Mouse (Mus musculus): ENCODE measurements around the gene Vtn. TPM values are rescaled to one million over a fixed set of nuclear protein-coding genes. Genes with fewer than 3 reads are reported as not detected.

Gene Vtn
- polyA plus RNA-seq, 1 experiment from 2014 or later: 9.9 TPM

DNA sequence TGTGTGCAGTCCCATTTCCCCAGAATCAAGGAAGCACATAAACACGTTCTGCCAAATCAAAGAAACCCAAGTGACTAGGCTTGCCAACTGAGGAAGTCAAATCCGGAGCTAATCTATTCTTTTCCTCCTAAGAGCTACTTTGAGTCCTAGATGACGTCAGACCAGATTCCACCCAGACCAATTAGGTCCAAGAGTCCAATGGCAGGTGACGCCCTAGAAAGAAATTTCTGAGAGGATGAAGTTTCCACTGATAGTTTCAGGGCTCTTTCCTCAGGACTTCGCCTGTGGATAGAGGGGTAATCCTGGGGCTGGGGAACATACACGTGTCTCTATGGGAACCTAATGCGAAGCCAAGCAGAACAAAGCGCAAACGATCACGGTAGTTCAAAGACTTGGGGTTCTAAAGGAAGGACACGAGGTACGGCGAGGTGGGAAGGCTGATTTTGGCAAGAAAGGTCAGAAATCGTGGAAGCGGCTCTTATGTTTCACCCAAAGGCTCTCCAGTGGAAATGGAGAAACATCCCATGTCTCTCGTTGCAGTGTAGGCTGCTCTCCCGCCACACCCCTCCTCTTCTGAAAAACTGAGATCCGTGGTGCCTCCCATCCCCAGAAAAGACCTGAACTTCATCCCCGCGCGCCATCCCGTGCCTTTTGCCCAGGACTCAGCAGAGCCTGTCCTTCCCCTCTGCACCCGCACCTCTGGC lies 36.6 kb downstream of the Vtn start:
- no peaks in the 10 kb centered on the region for H3K27me3 ChIP-seq (replicated peaks; ENCODE audit: control insufficient read depth, insufficient read depth, low read length)
- H3K36me3 ChIP-seq (ENCODE audit: control insufficient read depth, insufficient read depth, low read length): peaks cover 35% of the 10 kb centered on the region
- H3K4me1 ChIP-seq (ENCODE audit: control insufficient read depth, insufficient read depth, low read length): peaks cover 16% of the 10 kb centered on the region
- H3K27ac ChIP-seq (replicated peaks; ENCODE audit: low read depth, low read length): peak overlapping the region; percentile 95
- peak overlapping the region; percentile 83 for H3K9ac ChIP-seq (ENCODE audit: low read depth, low read length)
- peak overlapping the region; percentile 75 for H3K4me2 ChIP-seq (ENCODE audit: low read depth, low read length)
- DNase-seq (ENCODE audit: low spot score) (peak; percentile 88), ATAC-seq (ENCODE audit: low read depth) (peak; percentile 61)
- WGBS: under 1% methylated on average over 22 of the region's 23 CpGs
- no peaks in the 10 kb centered on the region for H3K9me3 ChIP-seq (ENCODE audit: control insufficient read depth, low read length)
- peak overlapping the region; percentile 73 for H3K4me3 ChIP-seq (ENCODE audit: low read depth, low read length)

DNA sequence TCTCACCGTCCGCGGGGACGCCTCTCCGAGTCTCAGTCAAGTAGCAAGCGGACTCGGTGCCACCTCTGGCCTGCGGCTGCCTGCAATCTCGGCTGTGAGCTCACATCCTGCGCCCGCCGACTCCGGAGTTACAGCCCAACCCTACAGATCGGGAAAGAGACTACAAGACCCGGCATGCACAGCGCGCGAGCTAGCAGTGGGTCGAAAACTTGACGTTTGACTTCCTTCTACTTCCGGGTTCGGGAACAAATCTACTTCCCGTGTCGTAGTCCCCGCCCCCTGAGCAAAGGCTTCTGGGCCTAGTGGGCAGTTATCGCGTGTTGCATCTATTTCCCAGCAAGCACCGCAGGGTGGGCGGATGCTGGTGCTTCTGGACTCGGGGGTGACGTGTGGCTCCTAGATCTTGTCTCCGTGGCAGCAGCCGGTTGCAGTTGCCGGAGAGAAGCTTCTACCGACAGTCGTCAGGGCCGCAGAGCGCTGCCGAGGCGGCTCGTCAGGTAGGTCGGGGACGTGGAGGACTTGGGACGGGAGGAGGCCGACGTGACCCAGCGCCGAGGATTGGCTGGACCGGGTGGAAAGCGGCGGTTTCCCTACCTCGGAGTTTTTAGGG lies 37.3 kb downstream of the Vtn start, which contains the start of the genes Tnfaip1 and Ift20:
Gene Tnfaip1, minus strand, starts transcription at position 253 of the 610 bp plus-strand sequence.
Gene Ift20, plus strand, starts transcription at position 282 of the 610 bp plus-strand sequence.
- Histone ChIP-seq H3K9me3 (ENCODE audit: control insufficient read depth, low read length) (no peaks in the 10 kb centered on the region), H3K4me3 (ENCODE audit: low read depth, low read length) (peak within 1 kb of the TSS; percentile 73), H3K4me2 (ENCODE audit: low read depth, low read length) (peak within 1 kb of the TSS; percentile 84), H3K36me3 (ENCODE audit: control insufficient read depth, insufficient read depth, low read length) (peaks cover 35% of the 10 kb centered on the region), H3K9ac (ENCODE audit: low read depth, low read length) (peak within 1 kb of the TSS; percentile 83), H3K27ac (replicated peaks; ENCODE audit: low read depth, low read length) (peak within 1 kb of the TSS; percentile 95), H3K4me1 (ENCODE audit: control insufficient read depth, insufficient read depth, low read length) (peaks cover 16% of the 10 kb centered on the region), H3K27me3 (replicated peaks; ENCODE audit: control insufficient read depth, insufficient read depth, low read length) (no peaks in the 10 kb centered on the region)
- DNase-seq (ENCODE audit: low spot score) (peak; percentile 100), ATAC-seq (ENCODE audit: low read depth) (peak; percentile 99)
- under 1% methylated on average over 47 of the region's 52 CpGs for WGBS

DNA sequence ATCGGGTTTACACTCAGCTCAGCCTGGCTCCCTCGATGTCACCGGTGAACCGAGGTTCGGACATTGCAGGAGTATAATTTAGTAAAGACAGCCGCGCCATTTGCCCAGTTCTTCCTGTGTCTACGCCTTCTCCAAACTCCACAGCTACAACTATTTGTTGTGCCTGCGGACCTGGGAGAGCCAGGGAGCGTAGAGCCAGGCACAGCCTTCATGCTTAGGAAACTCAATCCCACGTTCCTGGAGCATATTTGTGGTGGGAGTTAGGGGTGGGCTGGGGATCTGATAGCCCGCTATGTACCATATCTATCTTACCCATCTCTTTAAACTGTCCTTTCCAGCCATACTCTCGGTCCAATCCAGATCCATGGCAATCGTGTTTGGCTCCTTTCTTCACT lies 37.8 kb downstream of the Vtn start:
- under 1% methylated on average over 14 of the region's 14 CpGs for WGBS
- DNase-seq (ENCODE audit: low spot score): peak; percentile 20
- H3K4me2 ChIP-seq (ENCODE audit: low read depth, low read length): peak overlapping the region; percentile 84

DNA sequence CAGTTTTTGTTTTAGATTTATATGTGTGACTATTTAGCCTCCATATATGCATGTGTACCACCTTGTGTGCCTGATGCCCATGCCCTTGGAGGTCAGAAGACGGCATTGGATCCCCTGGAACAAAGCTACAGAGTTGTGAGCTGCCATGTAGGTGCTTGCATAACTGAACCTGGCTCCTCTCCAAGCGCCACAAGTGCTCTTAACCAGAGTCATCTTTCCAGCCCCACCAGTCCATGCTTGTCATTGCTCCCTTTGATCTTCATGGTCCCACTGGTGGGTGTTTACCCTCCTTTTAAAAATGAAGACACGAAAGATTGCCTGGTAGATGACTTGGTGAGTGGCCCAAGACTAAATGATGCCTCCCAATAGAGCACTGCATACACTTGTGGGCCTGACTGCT lies 41.5 kb downstream of the Vtn start:
- no peaks in the 10 kb centered on the region for H3K9me3 ChIP-seq (ENCODE audit: control insufficient read depth, low read length)
- no peak overlapping the region for H3K4me3 ChIP-seq (ENCODE audit: low read depth, low read length)
- no peaks in the 10 kb centered on the region for H3K27me3 ChIP-seq (replicated peaks; ENCODE audit: control insufficient read depth, insufficient read depth, low read length)
- DNase-seq (ENCODE audit: low spot score): peak; percentile 31
- H3K36me3 ChIP-seq (ENCODE audit: control insufficient read depth, insufficient read depth, low read length): peaks cover 59% of the 10 kb centered on the region
- no peak overlapping the region for H3K27ac ChIP-seq (replicated peaks; ENCODE audit: low read depth, low read length)
- H3K4me1 ChIP-seq (ENCODE audit: control insufficient read depth, insufficient read depth, low read length): peaks cover 6% of the 10 kb centered on the region; the same call in 1 of the 2 replicates
- ATAC-seq (ENCODE audit: low read depth): no peak
- no peak overlapping the region for H3K4me2 ChIP-seq (ENCODE audit: low read depth, low read length)
- H3K9ac ChIP-seq (ENCODE audit: low read depth, low read length): no peak overlapping the region
- WGBS: 85% methylated on average over 3 of the region's 3 CpGs

More for the DNA sequence above, 37.8 kb downstream of the Vtn start:
- Histone ChIP-seq H3K36me3 (ENCODE audit: control insufficient read depth, insufficient read depth, low read length) (peaks cover 38% of the 10 kb centered on the region), H3K9ac (ENCODE audit: low read depth, low read length) (peak overlapping the region; percentile 83), H3K4me1 (ENCODE audit: control insufficient read depth, insufficient read depth, low read length) (peaks cover 16% of the 10 kb centered on the region), H3K9me3 (ENCODE audit: control insufficient read depth, low read length) (no peaks in the 10 kb centered on the region), H3K27ac (replicated peaks; ENCODE audit: low read depth, low read length) (peak overlapping the region; percentile 91), H3K4me3 (ENCODE audit: low read depth, low read length) (peak overlapping the region; percentile 73), H3K27me3 (replicated peaks; ENCODE audit: control insufficient read depth, insufficient read depth, low read length) (no peaks in the 10 kb centered on the region)
- no peak for ATAC-seq (ENCODE audit: low read depth)

DNA sequence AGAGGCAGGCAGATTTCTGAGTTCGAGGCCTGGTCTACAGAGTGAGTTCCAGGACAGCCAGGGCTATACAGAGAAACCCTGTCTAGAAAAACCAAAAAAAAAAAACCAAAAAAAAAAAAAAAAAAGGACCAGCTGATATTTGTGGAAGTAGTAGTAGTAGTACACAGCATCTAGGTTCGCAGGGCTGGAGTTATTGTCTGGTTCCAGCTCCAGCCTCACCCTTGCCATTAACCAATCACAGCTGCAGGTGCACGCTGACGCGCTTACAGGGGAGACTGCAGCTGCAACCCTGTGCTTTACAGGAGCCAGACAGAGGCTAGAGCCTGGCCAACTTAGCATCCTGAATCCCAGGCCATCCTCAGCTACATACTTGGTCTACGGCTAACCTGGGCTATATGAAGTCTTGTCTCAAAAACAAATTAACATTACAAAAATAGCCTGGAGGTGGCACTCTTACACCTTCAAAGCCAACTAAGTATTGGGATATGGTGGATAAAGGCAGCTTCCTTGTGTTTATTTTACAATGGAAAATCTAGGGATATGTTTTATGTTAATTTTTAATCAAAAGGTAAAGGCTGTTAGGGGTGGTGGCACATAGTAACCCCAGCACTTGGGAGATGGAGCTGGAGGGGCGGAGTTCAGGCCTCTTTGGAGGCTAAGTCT lies 45.7 kb downstream of the Vtn start:
- DNase-seq (ENCODE audit: low spot score): no peak
- no peak overlapping the region for H3K27ac ChIP-seq (replicated peaks; ENCODE audit: low read depth, low read length)
- WGBS: 92% methylated on average over 7 of the region's 7 CpGs
- H3K4me2 ChIP-seq (ENCODE audit: low read depth, low read length): no peak overlapping the region
- H3K9me3 ChIP-seq (ENCODE audit: control insufficient read depth, low read length): no peaks in the 10 kb centered on the region
- ATAC-seq (ENCODE audit: low read depth): no peak
- no peak overlapping the region for H3K4me3 ChIP-seq (ENCODE audit: low read depth, low read length)
- H3K9ac ChIP-seq (ENCODE audit: low read depth, low read length): no peak overlapping the region
- H3K36me3 ChIP-seq (ENCODE audit: control insufficient read depth, insufficient read depth, low read length): peaks cover 46% of the 10 kb centered on the region
- H3K4me1 ChIP-seq (ENCODE audit: control insufficient read depth, insufficient read depth, low read length): peaks cover 10% of the 10 kb centered on the region
- no peaks in the 10 kb centered on the region for H3K27me3 ChIP-seq (replicated peaks; ENCODE audit: control insufficient read depth, insufficient read depth, low read length)

DNA sequence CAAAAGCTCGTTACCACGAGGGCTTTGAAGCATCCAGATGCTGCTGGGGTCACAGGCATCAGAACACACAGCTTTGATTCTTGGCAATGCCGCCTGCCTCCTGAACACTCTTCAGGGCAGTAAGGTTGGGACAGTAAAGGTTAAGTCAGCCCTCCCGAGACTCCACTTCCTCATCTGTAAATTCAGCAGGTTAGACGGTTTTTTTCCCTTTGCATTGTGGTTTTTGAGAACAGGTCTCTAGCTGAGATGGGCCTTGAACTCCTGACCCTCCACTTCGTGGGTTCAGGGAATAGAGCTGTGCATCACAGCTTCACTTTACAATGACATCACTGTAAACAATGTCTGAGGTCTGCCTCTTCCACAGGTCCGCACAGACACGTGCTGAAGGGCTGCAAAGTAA lies 46.3 kb downstream of the Vtn start:
- H3K4me1 ChIP-seq (ENCODE audit: control insufficient read depth, insufficient read depth, low read length): peaks cover 13% of the 10 kb centered on the region
- H3K27me3 ChIP-seq (replicated peaks; ENCODE audit: control insufficient read depth, insufficient read depth, low read length): no peaks in the 10 kb centered on the region
- H3K4me3 ChIP-seq (ENCODE audit: low read depth, low read length): no peak overlapping the region
- peaks cover 40% of the 10 kb centered on the region for H3K36me3 ChIP-seq (ENCODE audit: control insufficient read depth, insufficient read depth, low read length)
- DNase-seq (ENCODE audit: low spot score): no peak
- WGBS: 66% methylated on average over 8 of the region's 8 CpGs
- H3K9me3 ChIP-seq (ENCODE audit: control insufficient read depth, low read length): no peaks in the 10 kb centered on the region
- H3K9ac ChIP-seq (ENCODE audit: low read depth, low read length): no peak overlapping the region
- no peak for ATAC-seq (ENCODE audit: low read depth)
- no peak overlapping the region for H3K27ac ChIP-seq (replicated peaks; ENCODE audit: low read depth, low read length)
- H3K4me2 ChIP-seq (ENCODE audit: low read depth, low read length): no peak overlapping the region

DNA sequence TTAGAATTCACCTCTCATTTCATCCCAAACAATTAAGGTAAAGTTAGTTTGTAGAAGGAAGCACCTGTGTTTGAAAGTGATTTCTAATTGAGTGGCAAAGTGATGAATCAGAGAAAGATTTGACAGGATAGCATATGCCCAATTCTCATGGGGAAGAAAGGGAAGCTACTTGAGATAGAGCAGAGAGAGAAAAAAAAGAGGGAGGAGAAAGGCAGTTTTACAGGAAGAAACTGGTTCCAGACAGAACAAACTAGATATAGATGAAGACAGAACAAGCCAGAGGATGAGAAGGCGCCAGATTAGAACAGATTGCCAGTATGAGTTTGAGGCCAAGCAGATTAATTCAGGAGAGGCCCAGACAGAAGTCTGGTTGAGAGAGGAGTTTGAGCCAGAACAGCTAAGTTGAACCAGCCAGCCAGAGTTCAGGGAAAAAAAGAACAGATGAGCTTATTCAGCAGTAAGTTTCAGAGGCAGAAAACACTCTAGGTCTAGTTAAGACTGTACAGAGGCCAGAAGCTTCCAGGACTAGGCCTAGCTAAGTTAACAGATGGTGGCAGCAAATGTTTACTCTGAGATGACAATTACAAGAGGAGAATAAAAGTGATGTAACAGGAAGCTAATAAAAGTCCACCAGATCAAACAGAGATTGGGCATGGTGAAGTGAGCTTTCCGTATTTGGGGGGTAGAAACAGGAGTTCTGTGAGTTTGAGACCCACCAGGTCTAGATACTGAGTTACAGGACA lies 49.0 kb downstream of the Vtn start:
- Histone ChIP-seq H3K9ac (ENCODE audit: low read depth, low read length) (no peak overlapping the region), H3K4me2 (ENCODE audit: low read depth, low read length) (no peak overlapping the region), H3K4me1 (ENCODE audit: control insufficient read depth, insufficient read depth, low read length) (peaks cover 13% of the 10 kb centered on the region), H3K27me3 (replicated peaks; ENCODE audit: control insufficient read depth, insufficient read depth, low read length) (no peaks in the 10 kb centered on the region), H3K27ac (replicated peaks; ENCODE audit: low read depth, low read length) (no peak overlapping the region), H3K9me3 (ENCODE audit: control insufficient read depth, low read length) (no peaks in the 10 kb centered on the region), H3K4me3 (ENCODE audit: low read depth, low read length) (no peak overlapping the region), H3K36me3 (ENCODE audit: control insufficient read depth, insufficient read depth, low read length) (peaks cover 20% of the 10 kb centered on the region)
- no peak for DNase-seq (ENCODE audit: low spot score)
- 89% methylated on average over 2 of the region's 2 CpGs for WGBS
- no peak for ATAC-seq (ENCODE audit: low read depth)

DNA sequence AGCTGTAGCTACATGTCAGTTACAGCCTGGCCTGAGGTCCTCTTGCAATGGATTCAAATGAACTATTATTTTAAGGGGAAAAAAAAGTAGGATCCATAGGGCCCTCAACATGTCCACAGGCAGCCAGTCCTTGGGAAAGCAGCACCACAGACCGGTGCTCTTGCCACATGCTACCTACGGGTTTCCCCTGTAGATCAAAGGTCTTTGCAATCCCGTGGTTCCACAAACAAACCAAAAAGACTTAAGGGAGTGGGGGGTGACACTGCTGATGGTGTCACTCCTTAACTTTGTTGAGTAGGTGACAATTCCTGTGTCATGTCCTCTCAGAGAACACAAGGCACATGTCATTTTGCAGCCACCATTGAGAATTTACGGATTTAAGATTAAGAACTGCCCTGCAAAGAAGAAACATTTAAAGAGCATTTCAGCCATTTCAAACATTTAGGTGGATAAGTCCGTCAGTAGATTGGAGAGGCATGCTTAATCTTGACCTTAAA lies 50.6 kb downstream of the Vtn start:
- DNase-seq (ENCODE audit: low spot score): no peak
- Histone ChIP-seq H3K27ac (replicated peaks; ENCODE audit: low read depth, low read length) (0 out of 2 replicates have a peak overlapping the region, but pooled peaks have one; percentile 78), H3K27me3 (replicated peaks; ENCODE audit: control insufficient read depth, insufficient read depth, low read length) (no peaks in the 10 kb centered on the region), H3K4me2 (ENCODE audit: low read depth, low read length) (peak overlapping the region; percentile 78), H3K4me1 (ENCODE audit: control insufficient read depth, insufficient read depth, low read length) (peaks cover 13% of the 10 kb centered on the region), H3K4me3 (ENCODE audit: low read depth, low read length) (peak overlapping the region; percentile 74), H3K36me3 (ENCODE audit: control insufficient read depth, insufficient read depth, low read length) (0 out of 2 replicates have a peak, but pooled peaks cover 5% of the 10 kb centered on the region), H3K9ac (ENCODE audit: low read depth, low read length) (peak overlapping the region; percentile 79), H3K9me3 (ENCODE audit: control insufficient read depth, low read length) (0 out of 2 replicates have a peak, but pooled peaks cover 5% of the 10 kb centered on the region)
- 8% methylated on average over 5 of the region's 5 CpGs for WGBS
- no peak for ATAC-seq (ENCODE audit: low read depth)
